Mouse (Mus musculus) intestine, embryonic 16.5 days (tissue): ENCODE results near the gene Dlx6. TPM values are rescaled to one million over a fixed set of nuclear protein-coding genes. Genes with fewer than 3 reads are reported as not detected.

Source experiments
- ATAC-seq: fragments of 200-750 bp; cut with Nextera tagmentation; 2 replicates; pipeline ENCODE4 v1.8.0; 2017; ENCODE audit warnings: moderate TSS enrichment, moderate library complexity
- H3K27ac ChIP-seq: fragments of 300-500 bp; sonication (generic); 2 replicates; pipeline ENCODE4 v1.5.1; 2014; ENCODE audit warnings: mild to moderate bottlenecking, low read length
- H3K27me3 ChIP-seq: fragments of 300-500 bp; sonication (generic); replicated peaks from 2 replicates; pipeline ENCODE4 v1.6.1; 2014; ENCODE audit warnings: low read length, control low read depth, mixed read lengths; ENCODE audit not compliant: control insufficient read depth, insufficient read depth
- H3K36me3 ChIP-seq: fragments of 300-500 bp; sonication (generic); 2 replicates; pipeline ENCODE4 v1.6.1; 2014; ENCODE audit warnings: low read length, control low read depth; ENCODE audit not compliant: control insufficient read depth, insufficient read depth
- H3K4me1 ChIP-seq: fragments of 300-500 bp; sonication (generic); 2 replicates; pipeline ENCODE4 v1.6.1; 2014; ENCODE audit warnings: low read length, control low read depth, mixed read lengths; ENCODE audit not compliant: control insufficient read depth, insufficient read depth
- H3K4me2 ChIP-seq: fragments of 300-500 bp; sonication (generic); 2 replicates; pipeline ENCODE4 v1.6.1; 2014; ENCODE audit warnings: low read depth, low read length, control low read depth
- H3K4me3 ChIP-seq: fragments of 300-500 bp; sonication (generic); 2 replicates; pipeline ENCODE4 v1.5.1; 2014; ENCODE audit warnings: mild to moderate bottlenecking, low read length
- H3K9ac ChIP-seq: fragments of 300-500 bp; sonication (generic); 2 replicates; pipeline ENCODE4 v1.6.1; 2014; ENCODE audit warnings: low read depth, low read length
- H3K9me3 ChIP-seq: fragments of 300-500 bp; sonication (generic); 2 replicates; pipeline ENCODE4 v1.6.1; 2016; ENCODE audit warnings: low read length, control low read depth; ENCODE audit not compliant: control insufficient read depth
- WGBS: fragments of 180-500 bp; shearing (Covaris S2); extraction: QIAGEN DNeasy Blood & Tissue Kit; methylation state at CpG from one replicate; pipeline ENCODE4 v1.1.7; 2014; 5-methylcytosine and 5-hydroxymethylcytosine counted together
- polyA plus RNA-seq: library from polyadenylated mRNA; unstranded; fragments of >200 nt; fragmentation: Nextera tagmentation; extraction: Ambion mirVana; gene quantifications from 2 replicates; pipeline ENCODE4 v1.2.1, GENCODE M21; 2015

Gene Dlx6
- polyA plus RNA-seq, 1 experiment from 2014 or later: not detected

DNA sequence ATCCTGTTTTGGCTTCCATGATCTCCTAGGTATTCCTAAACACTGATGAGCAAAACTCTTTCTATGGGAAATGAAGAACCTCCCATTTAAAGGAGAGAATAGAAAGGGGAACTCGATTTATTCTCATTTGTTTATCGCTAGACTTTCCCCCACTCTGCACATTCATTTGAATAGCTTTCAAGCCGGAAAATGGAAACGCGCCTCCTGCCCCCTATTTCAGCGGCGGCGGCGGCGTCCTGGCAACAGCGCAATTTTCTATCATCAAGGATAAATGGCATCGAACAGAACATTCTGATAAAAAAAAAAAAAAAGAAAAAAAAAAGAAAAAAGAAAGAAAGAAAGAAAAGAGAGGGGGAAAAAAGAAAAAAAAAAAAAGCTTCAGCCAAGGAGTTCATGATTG, 13.4 kb upstream of the Dlx6 start:
- Histone ChIP-seq H3K27ac (no peak overlapping the region), H3K27me3 (peaks cover 63% of the 10 kb centered on the region), H3K4me1 (no peaks in the 10 kb centered on the region), H3K36me3 (no peaks in the 10 kb centered on the region), H3K4me2 (no peak overlapping the region), H3K4me3 (no peak overlapping the region), H3K9ac (no peak overlapping the region), H3K9me3 (no peaks in the 10 kb centered on the region)
- WGBS: 2% methylated on average over 12 of the region's 12 CpGs
- ATAC-seq: no peak

DNA sequence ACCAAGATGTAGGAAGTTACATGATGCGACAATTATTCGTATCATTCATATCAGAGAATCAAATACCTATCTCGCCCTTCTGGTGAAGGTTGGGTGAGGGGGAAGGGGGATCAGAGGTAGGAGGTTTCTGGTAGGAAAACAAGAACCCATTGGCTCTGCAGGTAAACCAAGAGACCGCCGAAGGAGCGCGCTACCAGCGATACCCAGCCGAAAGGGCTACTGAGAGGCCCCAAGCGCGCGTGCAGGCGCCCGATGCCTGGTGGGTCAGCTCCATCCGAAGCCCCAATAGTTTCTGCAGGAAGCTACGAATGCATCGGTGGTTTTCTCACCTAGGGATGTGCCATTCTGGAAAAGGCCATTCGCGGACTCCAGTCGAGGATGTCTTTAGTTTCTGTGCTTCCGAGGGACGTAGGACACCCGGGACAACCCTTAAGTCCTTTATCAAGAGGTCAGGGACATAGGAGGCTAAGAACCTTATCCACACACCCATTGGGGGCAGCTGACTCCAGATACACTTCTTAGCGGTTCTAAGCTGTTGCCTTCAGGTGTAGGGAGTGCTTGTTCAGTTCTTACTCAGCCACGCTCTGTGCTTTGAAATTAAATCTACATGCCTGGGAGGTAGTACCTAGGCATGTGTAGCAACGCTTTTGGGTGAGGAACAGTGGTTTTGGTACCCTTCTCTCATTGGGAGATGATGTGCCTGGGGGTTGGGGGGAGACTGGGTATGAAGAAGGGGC, 12.6 kb upstream of the Dlx6 start:
- no peak for ATAC-seq
- WGBS: 3% methylated on average over 26 of the region's 26 CpGs
- Histone ChIP-seq H3K4me3 (no peak overlapping the region), H3K27me3 (peaks cover 67% of the 10 kb centered on the region), H3K9me3 (no peaks in the 10 kb centered on the region), H3K27ac (no peak overlapping the region), H3K4me2 (no peak overlapping the region), H3K36me3 (no peaks in the 10 kb centered on the region), H3K4me1 (no peaks in the 10 kb centered on the region), H3K9ac (no peak overlapping the region)

- Histone ChIP-seq H3K9me3 (no peaks in the 10 kb centered on the region), H3K4me1 (no peaks in the 10 kb centered on the region), H3K36me3 (no peaks in the 10 kb centered on the region), H3K9ac (no peak overlapping the region), H3K4me2 (no peak overlapping the region), H3K4me3 (no peak overlapping the region), H3K27ac (no peak overlapping the region), H3K27me3 (peaks cover 73% of the 10 kb centered on the region)
- WGBS: 5% methylated on average over 10 of the region's 10 CpGs
- ATAC-seq: no peak
Measured at GRCm38 (mm10) chr6:6851166-6851565, 12.0 kb upstream of the Dlx6 start.

- Histone ChIP-seq H3K4me2 (no peak overlapping the region), H3K36me3 (no peaks in the 10 kb centered on the region), H3K9me3 (no peaks in the 10 kb centered on the region), H3K27me3 (peaks cover 80% of the 10 kb centered on the region), H3K4me1 (no peaks in the 10 kb centered on the region), H3K9ac (no peak overlapping the region), H3K4me3 (no peak overlapping the region), H3K27ac (no peak overlapping the region)
- WGBS: 22% methylated on average over 3 of the region's 3 CpGs
- no peak for ATAC-seq
Measured at GRCm38 (mm10) chr6:6852944-6853343, 10.2 kb upstream of the Dlx6 start.

DNA sequence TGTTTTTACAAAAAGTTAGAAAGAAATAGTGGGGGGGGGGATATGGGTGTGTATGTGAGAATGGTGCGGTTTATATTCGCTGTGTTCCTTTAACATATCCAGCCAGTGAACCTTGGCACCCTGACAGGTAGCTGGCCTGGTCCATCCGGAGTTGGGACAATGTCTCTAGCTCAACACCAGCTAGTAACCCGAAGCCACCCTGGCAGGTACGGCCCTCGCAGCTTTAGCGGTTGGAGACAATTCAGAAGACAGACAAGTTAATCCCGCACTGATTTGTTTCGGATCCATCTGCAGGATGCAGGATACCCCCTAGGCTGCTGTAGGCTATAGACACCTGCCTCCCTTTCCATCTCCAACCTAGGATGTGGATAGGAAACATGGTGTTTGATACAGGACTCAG, 9.0 kb upstream of the Dlx6 start:
- no peak overlapping the region for H3K27ac ChIP-seq
- 1% methylated on average over 9 of the region's 9 CpGs for WGBS
- H3K4me3 ChIP-seq: no peak overlapping the region
- no peak for ATAC-seq
- no peaks in the 10 kb centered on the region for H3K4me1 ChIP-seq
- no peak overlapping the region for H3K9ac ChIP-seq
- peaks cover 82% of the 10 kb centered on the region for H3K27me3 ChIP-seq
- H3K9me3 ChIP-seq: no peaks in the 10 kb centered on the region
- H3K4me2 ChIP-seq: no peak overlapping the region
- H3K36me3 ChIP-seq: no peaks in the 10 kb centered on the region

GRCm38 (mm10) chr6:6854902-6855745, 8.0 kb upstream of the Dlx6 start:
- H3K27ac ChIP-seq: no peak overlapping the region
- peaks cover under 1% of the 10 kb centered on the region for H3K4me1 ChIP-seq
- peaks cover 87% of the 10 kb centered on the region for H3K27me3 ChIP-seq
- H3K9ac ChIP-seq: no peak overlapping the region
- H3K4me2 ChIP-seq: no peak overlapping the region
- ATAC-seq: no peak
- H3K4me3 ChIP-seq: no peak overlapping the region
- no peaks in the 10 kb centered on the region for H3K36me3 ChIP-seq
- H3K9me3 ChIP-seq: no peaks in the 10 kb centered on the region
- 2% methylated on average over 25 of the region's 25 CpGs for WGBS

DNA sequence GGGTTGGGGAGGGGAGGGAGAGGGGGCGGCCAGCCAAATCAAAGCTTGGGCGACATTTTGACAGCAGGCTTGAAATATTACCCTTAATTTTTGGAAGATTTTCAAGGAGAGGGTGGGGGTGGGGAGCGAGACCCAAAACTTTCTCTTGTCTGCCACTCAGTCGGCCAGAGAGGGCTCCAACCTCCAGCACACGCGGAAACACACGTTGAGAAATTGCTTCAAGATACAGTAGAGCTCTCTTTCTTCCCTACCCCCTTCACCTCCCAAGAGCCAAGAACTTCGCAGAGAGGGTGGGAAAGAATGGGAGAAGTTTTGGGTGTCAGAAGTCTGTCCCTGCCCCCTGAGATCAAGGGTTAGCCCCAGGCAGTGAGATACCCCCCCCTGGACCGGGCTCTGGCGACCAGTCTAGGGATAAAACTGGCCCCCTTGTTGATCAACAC, 7.4 kb upstream of the Dlx6 start:
- WGBS: under 1% methylated on average over 10 of the region's 10 CpGs
- Histone ChIP-seq H3K4me1 (peaks cover 7% of the 10 kb centered on the region), H3K36me3 (no peaks in the 10 kb centered on the region), H3K27ac (no peak overlapping the region), H3K4me3 (no peak overlapping the region), H3K9ac (no peak overlapping the region), H3K9me3 (no peaks in the 10 kb centered on the region), H3K4me2 (no peak overlapping the region), H3K27me3 (peaks cover 87% of the 10 kb centered on the region)
- ATAC-seq: no peak

- H3K36me3 ChIP-seq: no peaks in the 10 kb centered on the region
- ATAC-seq: no peak
- WGBS: under 1% methylated on average over 20 of the region's 20 CpGs
- peaks cover 87% of the 10 kb centered on the region for H3K27me3 ChIP-seq
- H3K27ac ChIP-seq: no peak overlapping the region
- no peak overlapping the region for H3K4me3 ChIP-seq
- no peaks in the 10 kb centered on the region for H3K9me3 ChIP-seq
- H3K9ac ChIP-seq: no peak overlapping the region
- H3K4me2 ChIP-seq: no peak overlapping the region
- peaks cover 9% of the 10 kb centered on the region for H3K4me1 ChIP-seq
Measured at GRCm38 (mm10) chr6:6856316-6856715, 6.8 kb upstream of the Dlx6 start.

DNA sequence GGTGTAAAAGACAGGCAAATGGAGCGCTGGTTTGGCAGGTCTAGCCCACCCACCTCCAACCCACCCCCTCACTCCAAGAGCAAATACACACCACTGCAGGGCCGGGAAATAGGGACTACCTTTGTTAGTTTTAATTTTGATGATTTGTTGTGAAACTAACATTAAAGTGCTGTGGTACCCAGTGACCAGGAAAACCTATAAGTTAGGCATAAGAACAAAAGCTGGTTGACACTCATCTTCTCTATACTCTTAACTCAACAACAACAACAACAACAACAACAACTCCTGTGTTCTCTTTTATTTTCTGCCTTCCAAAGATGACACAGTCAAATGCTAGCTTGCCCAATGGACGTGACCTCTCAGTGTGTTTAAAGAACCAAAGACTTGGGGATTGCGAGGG, 6.3 kb upstream of the Dlx6 start:
- Histone ChIP-seq H3K36me3 (no peaks in the 10 kb centered on the region), H3K9me3 (no peaks in the 10 kb centered on the region), H3K27me3 (peaks cover 84% of the 10 kb centered on the region), H3K4me2 (no peak overlapping the region), H3K4me1 (peaks cover 9% of the 10 kb centered on the region), H3K27ac (no peak overlapping the region), H3K4me3 (no peak overlapping the region), H3K9ac (no peak overlapping the region)
- WGBS: 6% methylated on average over 4 of the region's 4 CpGs
- no peak for ATAC-seq
